In genomic region chr7:34739371-34739770, GRCm38 (mm10) we compare ENCODE assay signal across 22 mouse cellular contexts.
"Had no signal": no experiment of that assay in that cellular context is flagged by ENCODE, and none has a peak within 500 bp of the region (broad histone marks: within the 10 kb centered on the region; RNA-seq: fewer than 3 reads in every experiment).

No protein-coding gene starts in this region.

- ATAC-seq: lung, postnatal 0 days; midbrain, embryonic 13.5 days; midbrain, embryonic 16.5 days had no signal

- DNase-seq: kidney, adult 2 months; kidney, postnatal 14 days; kidney, postnatal 4 days; layer of hippocampus, adult 9-11 months; layer of hippocampus, postnatal 36 days; liver, embryonic 13.5 days; lung, adult 2 months; lung, postnatal 36 days; retina, postnatal 1 day; right cerebral cortex, postnatal 25 days; thymus, adult 2 months; thymus, postnatal 14 days; thymus, postnatal 4 days had no signal

- H3K27me3 ChIP-seq: liver, embryonic 13.5 days; megakaryocyte, embryonic 14.5 days; midbrain, embryonic 13.5 days; neural tube, embryonic 13.5 days had no signal

- H3K9me3 ChIP-seq: liver, embryonic 13.5 days had no signal

- H3K4me1 ChIP-seq: liver, embryonic 13.5 days; megakaryocyte, embryonic 14.5 days; midbrain, embryonic 13.5 days had no signal

- H3K36me3 ChIP-seq: liver, embryonic 13.5 days; midbrain, embryonic 10.5 days; midbrain, embryonic 13.5 days; neural tube, embryonic 13.5 days had no signal

- H3K9ac ChIP-seq: liver, embryonic 13.5 days; midbrain, embryonic 13.5 days; neural tube, embryonic 13.5 days had no signal

- H3K4me3 ChIP-seq: left cerebral cortex, adult 2 months; liver, embryonic 13.5 days; megakaryocyte, embryonic 14.5 days; midbrain, embryonic 10.5 days; midbrain, embryonic 13.5 days; myocyte; neural tube, embryonic 13.5 days had no signal

- H3K27ac ChIP-seq: left cerebral cortex, adult 2 months; liver, embryonic 13.5 days; midbrain, embryonic 10.5 days; midbrain, embryonic 13.5 days; neural tube, embryonic 13.5 days; stomach, postnatal 0 days had no signal

- H3K4me2 ChIP-seq: liver, embryonic 13.5 days; midbrain, embryonic 13.5 days; neural tube, embryonic 13.5 days had no signal
